Mouse (Mus musculus) E14TG2a.4 (cell line): ENCODE results near the gene Nop2.

Experiments used
- H3K27me3 ChIP-seq: 2 replicates; pipeline ENCODE4 v1.6.1; 2014; ENCODE audit warnings: low read length, control low read depth; ENCODE audit not compliant: insufficient read depth
- H3K36me3 ChIP-seq: 2 replicates; pipeline ENCODE4 v1.6.1; 2014; ENCODE audit warnings: low read length, control low read depth; ENCODE audit not compliant: insufficient read depth
- H3K4me1 ChIP-seq: replicated peaks from 2 replicates; pipeline ENCODE4 v1.6.1; 2014; ENCODE audit warnings: low read depth, low read length, control low read depth
- H3K4me3 ChIP-seq: replicated peaks from 2 replicates; pipeline ENCODE4 v1.5.1; 2014; ENCODE audit warnings: mild to moderate bottlenecking, low read length
- H3K9me3 ChIP-seq: 2 replicates; pipeline ENCODE4 v1.6.1; 2014; ENCODE audit warnings: low read length, control low read depth
- CTCF ChIP-seq: conservative IDR thresholded peaks from 2 replicates; pipeline ENCODE4 v1.5.1; 2014; ENCODE audit warnings: low read length
- NANOG ChIP-seq: IDR thresholded peaks from 2 replicates; pipeline ENCODE4 v1.6.1; 2014; ENCODE audit warnings: borderline replicate concordance, low read length, mixed read lengths
- POU5F1 ChIP-seq: IDR thresholded peaks from 2 replicates; pipeline ENCODE4 v1.6.1; 2014; ENCODE audit warnings: low read length, borderline replicate concordance

The Nop2 gene

GRCm38 (mm10) chr6:125166051-125166751 is 34.5 kb downstream of the Nop2 start, which contains the start of gene Gapdh:
Gene Gapdh (minus strand): TSS chr6:125166467.
- Histone ChIP-seq H3K27me3 (no peaks in the 10 kb centered on the region), H3K4me1 (peaks cover 48% of the 10 kb centered on the region), H3K4me3 (peak within 1 kb of the TSS; percentile 98), H3K9me3 (no peaks in the 10 kb centered on the region), H3K36me3 (peaks cover 77% of the 10 kb centered on the region)
- no peak for TF ChIP-seq CTCF
- no peak for TF ChIP-seq NANOG
- no peak for TF ChIP-seq POU5F1

DNA sequence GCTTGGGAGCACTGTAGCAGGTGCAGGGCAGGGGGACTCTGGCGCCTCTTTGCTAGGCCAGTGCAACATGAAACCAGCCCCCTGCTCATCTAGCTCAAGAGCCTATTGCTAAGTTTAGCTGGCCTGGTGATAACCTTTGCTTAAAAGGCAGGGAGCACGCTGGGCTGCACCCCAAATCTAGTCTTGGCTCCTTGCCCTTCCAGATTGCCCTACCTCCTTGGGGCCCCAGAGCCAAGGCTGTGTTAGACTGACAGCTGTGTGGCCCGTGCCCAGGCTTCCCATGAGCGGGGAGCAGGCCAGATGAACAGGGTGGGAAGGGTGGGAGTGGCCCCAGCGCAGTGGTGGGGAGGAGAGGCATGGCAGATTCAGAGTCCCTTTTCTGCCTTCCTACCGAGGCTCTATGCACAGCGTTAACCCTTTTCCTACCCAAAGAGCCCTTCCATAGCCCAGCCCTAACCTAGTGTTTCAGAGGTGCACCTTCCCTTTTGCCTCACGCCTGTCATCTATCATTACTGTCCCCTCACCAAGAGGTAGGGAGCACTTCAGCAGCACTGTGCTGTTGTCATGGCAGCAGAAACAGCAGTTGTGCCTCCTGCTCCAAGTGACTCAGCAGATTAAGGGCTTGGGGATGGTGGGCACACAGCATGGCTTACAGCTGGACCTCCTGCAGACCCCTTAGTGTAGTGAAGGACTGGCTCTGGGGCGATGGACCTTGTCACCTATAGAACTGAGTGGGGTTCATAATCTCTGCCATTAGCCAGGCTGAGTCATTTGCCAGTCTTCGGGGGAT is 35.3 kb downstream of the Nop2 start:
- no peaks in the 10 kb centered on the region for H3K27me3 ChIP-seq
- peaks cover 55% of the 10 kb centered on the region for H3K4me1 ChIP-seq
- peak overlapping the region; percentile 98 for H3K4me3 ChIP-seq
- H3K9me3 ChIP-seq: no peaks in the 10 kb centered on the region
- H3K36me3 ChIP-seq: peaks cover 83% of the 10 kb centered on the region
- TF ChIP-seq NANOG (no peak), POU5F1 (no peak), CTCF (no peak)

GRCm38 (mm10) chr6:125168086-125168485 is 36.4 kb downstream of the Nop2 start:
- no peak for TF ChIP-seq POU5F1
- no peak for TF ChIP-seq CTCF
- TF ChIP-seq NANOG: no peak
- H3K36me3 ChIP-seq: peaks cover 83% of the 10 kb centered on the region
- no peaks in the 10 kb centered on the region for H3K27me3 ChIP-seq
- peaks cover 60% of the 10 kb centered on the region for H3K4me1 ChIP-seq
- H3K9me3 ChIP-seq: no peaks in the 10 kb centered on the region
- peak overlapping the region; percentile 98 for H3K4me3 ChIP-seq

DNA sequence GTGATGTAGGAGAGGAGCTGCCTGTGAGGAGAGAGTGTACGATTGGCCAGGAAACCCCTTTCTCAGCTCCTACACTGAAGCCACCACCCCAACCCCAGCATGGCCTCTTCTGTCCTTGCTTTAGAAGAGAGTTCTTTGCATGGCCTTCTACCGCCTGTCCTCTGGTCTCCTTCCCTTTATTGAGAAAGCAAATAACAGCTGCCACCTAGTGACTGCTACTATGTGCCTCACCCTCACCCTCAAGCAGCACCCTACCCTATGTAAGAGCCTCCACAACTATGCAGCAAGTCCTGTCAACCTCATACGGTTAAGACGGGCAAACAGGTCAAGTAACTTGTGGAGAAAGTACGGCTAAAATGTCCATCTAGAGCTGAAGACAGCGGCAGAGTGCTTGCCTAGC is 38.5 kb downstream of the Nop2 start:
- Histone ChIP-seq H3K36me3 (peaks cover 83% of the 10 kb centered on the region), H3K4me3 (0 out of 2 replicates have a peak overlapping the region, but pooled peaks have one; percentile 56), H3K9me3 (no peaks in the 10 kb centered on the region), H3K27me3 (no peaks in the 10 kb centered on the region), H3K4me1 (peaks cover 80% of the 10 kb centered on the region)
- TF ChIP-seq CTCF (no peak), NANOG (no peak), POU5F1 (no peak)

DNA sequence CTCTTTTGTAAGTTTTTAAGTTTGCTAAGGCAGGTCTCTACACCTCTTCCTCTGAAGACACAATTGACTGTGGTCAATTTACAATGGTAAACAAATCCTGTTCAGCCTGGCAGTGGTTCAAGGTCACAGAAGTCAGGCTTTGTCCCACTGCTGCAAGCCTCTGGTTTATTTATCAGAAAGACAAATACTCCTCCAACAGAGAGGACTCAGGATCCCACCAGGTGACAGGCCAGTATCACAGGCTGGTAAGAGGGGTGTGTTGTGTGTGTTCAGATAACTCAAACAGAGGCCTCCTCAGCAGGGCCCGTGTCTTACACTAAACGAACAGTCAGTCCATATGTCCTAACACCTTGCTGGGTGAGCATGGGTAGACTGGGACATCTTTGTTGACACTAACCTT is 40.8 kb downstream of the Nop2 start:
- Histone ChIP-seq H3K4me3 (peak overlapping the region; percentile 56; the same call in 1 of the 2 replicates), H3K9me3 (no peaks in the 10 kb centered on the region), H3K4me1 (peaks cover 98% of the 10 kb centered on the region), H3K27me3 (no peaks in the 10 kb centered on the region), H3K36me3 (peaks cover 100% of the 10 kb centered on the region)
- TF ChIP-seq POU5F1 (no peak), CTCF (no peak), NANOG (no peak)

DNA sequence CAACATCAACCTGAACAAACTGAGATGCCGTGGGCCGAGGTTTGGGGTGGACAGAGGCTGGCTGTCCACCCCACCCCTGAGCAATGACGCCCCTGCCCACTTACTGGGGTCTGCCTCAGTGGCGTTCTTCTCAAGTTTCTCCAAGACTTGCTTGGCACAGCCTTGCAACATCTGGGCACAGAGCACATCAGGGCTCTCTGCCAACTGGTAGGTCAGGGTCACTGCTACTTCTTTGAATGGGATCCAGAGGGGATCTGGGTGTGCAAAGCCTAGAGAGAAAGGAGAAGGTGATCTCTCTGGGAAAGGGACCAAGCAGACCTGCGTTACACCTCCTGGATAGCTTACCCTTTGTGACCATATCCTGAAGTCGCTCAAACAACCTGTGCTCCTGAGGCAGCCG is 41.5 kb downstream of the Nop2 start:
- no peak for TF ChIP-seq CTCF
- no peak for TF ChIP-seq POU5F1
- no peak for TF ChIP-seq NANOG
- Histone ChIP-seq H3K4me3 (peak overlapping the region; percentile 56), H3K36me3 (peaks cover 100% of the 10 kb centered on the region), H3K4me1 (peaks cover 91% of the 10 kb centered on the region), H3K9me3 (no peaks in the 10 kb centered on the region), H3K27me3 (no peaks in the 10 kb centered on the region)

DNA sequence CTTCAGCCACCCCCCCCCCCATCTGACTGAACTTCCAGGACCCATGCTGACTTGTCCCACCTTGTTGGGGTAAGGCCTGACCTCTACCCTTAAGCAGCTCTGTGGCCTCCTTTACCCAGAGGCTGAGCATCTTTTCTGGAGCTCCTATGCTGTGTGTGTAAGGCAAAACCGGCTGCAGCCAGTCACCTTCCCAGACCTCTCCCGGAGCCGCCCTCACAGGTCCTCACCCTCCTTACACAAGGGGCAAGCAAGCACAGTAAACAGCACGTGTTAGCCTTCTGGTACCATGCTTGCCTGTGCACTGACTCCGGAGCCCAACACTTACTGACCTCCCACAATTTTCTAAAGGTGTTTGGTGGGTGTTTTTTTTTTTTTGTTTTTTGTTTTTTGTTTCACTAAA is 43.8 kb downstream of the Nop2 start:
- Histone ChIP-seq H3K4me3 (no peak overlapping the region), H3K27me3 (no peaks in the 10 kb centered on the region), H3K9me3 (no peaks in the 10 kb centered on the region), H3K4me1 (peaks cover 69% of the 10 kb centered on the region), H3K36me3 (peaks cover 100% of the 10 kb centered on the region)
- TF ChIP-seq CTCF: no peak
- no peak for TF ChIP-seq NANOG
- no peak for TF ChIP-seq POU5F1

GRCm38 (mm10) chr6:125179601-125180000 is 47.9 kb downstream of the Nop2 start:
- no peaks in the 10 kb centered on the region for H3K9me3 ChIP-seq
- TF ChIP-seq CTCF (no peak), NANOG (no peak), POU5F1 (no peak)
- no peak overlapping the region for H3K4me3 ChIP-seq
- peaks cover 37% of the 10 kb centered on the region for H3K4me1 ChIP-seq
- no peaks in the 10 kb centered on the region for H3K27me3 ChIP-seq
- peaks cover 99% of the 10 kb centered on the region for H3K36me3 ChIP-seq
